Mouse (Mus musculus): ENCODE data around the gene Erbb4. TPM values are rescaled to one million over a fixed set of nuclear protein-coding genes. Genes with fewer than 3 reads are reported as not detected.

Erbb4 gene
- polyA plus RNA-seq (2015; fragmentation: Nextera tagmentation; extraction: Ambion mirVana), result 0.03 and 0.22 TPM in 2 replicates

GRCm38 (mm10) chr1:69107485-69108158, at the start of gene Erbb4:
TSS of gene Erbb4 (minus strand) at chr1:69108059.

